Mouse (Mus musculus) lung, embryonic 16.5 days (tissue): Measurements from ENCODE around the gene Kif18b. TPM values are rescaled to one million over a fixed set of nuclear protein-coding genes. Genes with fewer than 3 reads are reported as not detected.

Experiments
- ATAC-seq: fragments of 200-750 bp; cut with Nextera tagmentation; 2 replicates; pipeline ENCODE4 v1.8.0; 2017; ENCODE audit warnings: low read depth, mild to moderate bottlenecking, moderate library complexity
- H3K27ac ChIP-seq: fragments of 300-500 bp; sonication (generic); 2 replicates; pipeline ENCODE4 v1.5.1; 2014; ENCODE audit warnings: mild to moderate bottlenecking, control low read depth, low read length
- H3K27me3 ChIP-seq: fragments of 300-500 bp; sonication (generic); 2 replicates; pipeline ENCODE4 v1.6.1; 2014; ENCODE audit warnings: low read depth, low read length, mixed read lengths; ENCODE audit not compliant: control insufficient read depth, insufficient read depth
- H3K36me3 ChIP-seq: fragments of 300-500 bp; sonication (generic); 2 replicates; pipeline ENCODE4 v1.6.1; 2014; ENCODE audit warnings: low read length; ENCODE audit not compliant: control insufficient read depth, insufficient read depth
- H3K4me1 ChIP-seq: fragments of 300-500 bp; sonication (generic); replicated peaks from 2 replicates; pipeline ENCODE4 v1.6.1; 2014; ENCODE audit warnings: low read length, mixed read lengths; ENCODE audit not compliant: control insufficient read depth, insufficient read depth
- H3K4me2 ChIP-seq: fragments of 300-500 bp; sonication (generic); 2 replicates; pipeline ENCODE4 v1.6.1; 2014; ENCODE audit warnings: low read depth, low read length, control low read depth
- H3K4me3 ChIP-seq: fragments of 300-500 bp; sonication (generic); 2 replicates; pipeline ENCODE4 v1.5.1; 2014; ENCODE audit warnings: mild to moderate bottlenecking, low read length, control low read depth
- H3K9ac ChIP-seq: fragments of 300-500 bp; sonication (generic); 2 replicates; pipeline ENCODE4 v1.6.1; 2014; ENCODE audit warnings: low read length, control low read depth
- H3K9me3 ChIP-seq: fragments of 300-500 bp; sonication (generic); 2 replicates; pipeline ENCODE4 v1.6.1; 2016; ENCODE audit warnings: low read length; ENCODE audit not compliant: control insufficient read depth
- WGBS: fragments of 180-500 bp; shearing (Covaris S2); extraction: QIAGEN DNeasy Blood & Tissue Kit; methylation state at CpG from one replicate; pipeline ENCODE4 v1.1.7; 2014; 5-methylcytosine and 5-hydroxymethylcytosine counted together
- polyA plus RNA-seq: library from polyadenylated mRNA; unstranded; fragments of >200 nt; fragmentation: Nextera tagmentation; extraction: Ambion mirVana; gene quantifications from 2 replicates; pipeline ENCODE4 v1.2.1, GENCODE M21; 2015

The Kif18b gene
- polyA plus RNA-seq, 1 experiment from 2014 or later: 13.7 TPM

DNA sequence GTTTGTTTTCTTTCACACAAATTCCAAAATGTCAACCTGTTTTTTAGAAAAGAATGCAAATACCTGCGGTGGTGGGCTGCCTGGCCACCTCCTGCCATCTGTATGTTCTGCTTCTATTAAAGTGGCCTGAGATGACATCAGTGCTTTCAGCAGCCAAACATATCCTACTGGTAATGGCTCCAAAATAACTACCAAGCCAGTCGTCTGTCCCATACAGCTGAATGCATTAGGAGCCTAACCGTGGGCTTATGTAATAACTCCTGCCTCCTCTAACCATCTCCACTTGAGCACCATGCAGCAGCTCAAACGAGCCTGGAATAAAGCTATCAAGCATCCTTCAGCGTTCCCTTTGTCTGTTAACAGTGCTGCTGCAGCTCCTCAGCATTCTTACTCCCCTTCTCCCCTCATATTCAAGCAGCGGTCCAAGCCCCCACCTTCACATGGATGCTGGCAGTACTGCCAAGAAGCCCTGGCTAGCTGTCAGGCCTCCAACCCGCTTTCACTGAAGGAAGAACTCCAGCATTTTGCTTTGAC lies 50.1 kb downstream of the Kif18b start:
- Histone ChIP-seq H3K9me3 (no peaks in the 10 kb centered on the region), H3K4me1 (peaks cover 7% of the 10 kb centered on the region), H3K27ac (no peak overlapping the region), H3K4me3 (no peak overlapping the region), H3K9ac (no peak overlapping the region), H3K4me2 (no peak overlapping the region), H3K27me3 (no peaks in the 10 kb centered on the region), H3K36me3 (peaks cover 26% of the 10 kb centered on the region)
- ATAC-seq: no peak
- 86% methylated on average over 7 of the region's 7 CpGs for WGBS

DNA sequence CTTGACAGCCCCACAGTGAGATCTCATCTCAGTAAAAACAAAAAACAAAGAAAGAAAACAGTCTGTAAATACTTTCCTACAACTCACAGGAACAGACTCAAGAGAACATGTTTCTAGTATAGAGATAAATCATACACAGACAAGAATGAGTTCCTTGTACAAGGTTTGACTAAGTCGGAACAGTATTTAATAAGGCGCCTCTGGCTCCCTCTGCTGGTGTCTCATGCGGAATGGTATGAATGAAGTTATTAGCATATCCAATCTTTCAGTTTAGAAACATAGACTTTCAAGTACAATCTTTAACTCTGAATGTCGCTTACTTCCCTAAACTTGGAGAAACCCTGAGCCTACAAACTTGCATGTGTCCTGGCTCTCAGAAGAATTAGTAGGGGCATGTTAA lies 60.7 kb downstream of the Kif18b start:
- Histone ChIP-seq H3K27ac (no peak overlapping the region), H3K4me1 (no peaks in the 10 kb centered on the region), H3K4me3 (no peak overlapping the region), H3K27me3 (no peaks in the 10 kb centered on the region), H3K9me3 (no peaks in the 10 kb centered on the region), H3K9ac (no peak overlapping the region), H3K36me3 (peaks cover 38% of the 10 kb centered on the region), H3K4me2 (no peak overlapping the region)
- WGBS: 25% methylated on average over 4 of the region's 4 CpGs
- ATAC-seq: no peak

DNA sequence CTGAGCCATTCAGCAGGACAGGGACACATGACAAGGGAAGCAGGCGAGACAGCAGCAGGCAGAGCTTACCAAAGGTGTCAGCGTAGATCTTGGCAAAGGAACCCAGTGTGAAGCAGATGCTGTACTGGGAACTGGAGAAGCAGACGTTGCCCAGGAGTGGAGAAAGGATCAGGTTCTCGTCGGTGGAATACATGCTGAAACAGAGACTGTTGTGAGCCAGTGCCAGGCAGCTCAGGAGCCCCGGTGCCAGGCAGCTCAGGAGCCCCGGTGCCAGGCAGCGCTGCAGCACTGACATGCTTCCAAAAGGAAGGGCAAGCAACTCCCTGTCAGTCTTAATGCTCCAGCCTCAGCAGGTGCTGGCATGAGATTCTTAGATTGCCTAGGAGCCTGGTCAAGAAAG lies 65.0 kb downstream of the Kif18b start:
- Histone ChIP-seq H3K9ac (no peak overlapping the region), H3K4me3 (no peak overlapping the region), H3K36me3 (peaks cover 38% of the 10 kb centered on the region), H3K27ac (no peak overlapping the region), H3K4me2 (no peak overlapping the region), H3K9me3 (no peaks in the 10 kb centered on the region), H3K4me1 (no peaks in the 10 kb centered on the region), H3K27me3 (no peaks in the 10 kb centered on the region)
- 90% methylated on average over 8 of the region's 8 CpGs for WGBS
- no peak for ATAC-seq

DNA sequence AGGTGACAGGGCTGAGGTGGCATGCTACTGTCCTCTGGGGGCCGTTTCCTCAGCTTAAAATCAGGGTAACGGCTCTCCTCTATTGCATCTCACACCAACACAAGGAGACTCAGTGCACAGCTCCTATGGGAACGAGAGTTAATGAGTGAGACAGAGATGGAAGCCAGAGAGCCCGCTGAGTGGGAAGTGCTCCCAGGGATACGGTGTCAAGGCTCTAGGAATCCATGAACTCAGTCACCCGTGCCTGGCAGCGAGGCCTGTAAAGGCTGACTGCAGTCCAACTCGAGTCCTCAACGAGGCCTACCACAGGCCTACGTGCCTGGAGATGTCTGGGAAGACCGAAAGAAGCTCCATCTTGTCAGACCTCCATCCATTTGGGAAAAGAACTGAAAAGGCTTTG lies 66.0 kb downstream of the Kif18b start:
- H3K27me3 ChIP-seq: no peaks in the 10 kb centered on the region
- no peaks in the 10 kb centered on the region for H3K9me3 ChIP-seq
- no peak for ATAC-seq
- no peak overlapping the region for H3K4me3 ChIP-seq
- H3K27ac ChIP-seq: no peak overlapping the region
- H3K9ac ChIP-seq: no peak overlapping the region
- no peak overlapping the region for H3K4me2 ChIP-seq
- H3K4me1 ChIP-seq: no peaks in the 10 kb centered on the region
- 92% methylated on average over 11 of the region's 11 CpGs for WGBS
- H3K36me3 ChIP-seq: peaks cover 45% of the 10 kb centered on the region

DNA sequence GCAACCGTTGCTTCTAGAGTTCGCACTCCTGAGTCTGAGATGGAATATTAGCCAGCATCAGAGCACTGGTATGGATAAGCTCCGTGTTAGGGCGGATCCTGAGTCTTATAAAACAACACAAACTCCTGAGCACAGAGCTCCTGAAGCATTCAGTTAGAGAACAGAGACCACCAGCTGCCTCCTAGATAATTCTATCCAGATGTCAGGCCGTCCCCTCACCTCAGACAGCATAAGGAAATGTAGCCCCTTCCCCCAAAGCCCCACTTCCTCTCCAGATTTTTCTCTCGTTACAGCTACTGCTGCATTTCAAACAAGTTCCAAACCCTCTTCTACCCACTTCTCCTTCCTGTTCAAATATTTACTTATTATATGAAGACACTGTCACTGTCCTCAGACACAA lies 69.0 kb downstream of the Kif18b start:
- Histone ChIP-seq H3K27me3 (no peaks in the 10 kb centered on the region), H3K36me3 (peaks cover 41% of the 10 kb centered on the region), H3K9ac (no peak overlapping the region), H3K27ac (no peak overlapping the region), H3K4me3 (no peak overlapping the region), H3K9me3 (no peaks in the 10 kb centered on the region), H3K4me2 (no peak overlapping the region), H3K4me1 (no peaks in the 10 kb centered on the region)
- no peak for ATAC-seq
- WGBS: 70% methylated on average over 6 of the region's 6 CpGs

Other genes starting within 250 kb of the Kif18b start
- gene Ccdc43, start 227.3 kb downstream of the Kif18b start, polyA plus RNA-seq: 45.9 and 47.5 TPM in 2 replicates
- gene Adam11, start 163.7 kb downstream of the Kif18b start, polyA plus RNA-seq: 5.0 and 5.1 TPM in 2 replicates
- 60.8 and 65.7 TPM in 2 replicates for gene Gjc1, start 105.4 kb downstream of the Kif18b start, polyA plus RNA-seq
- 51.5 and 56.7 TPM in 2 replicates for gene Higd1b, start 89.3 kb downstream of the Kif18b start, polyA plus RNA-seq
- 174 and 183 TPM in 2 replicates for gene Eftud2, start 44.1 kb downstream of the Kif18b start, polyA plus RNA-seq
- 3.9 and 5.4 TPM in 2 replicates for gene Ccdc103, start 43.9 kb downstream of the Kif18b start, polyA plus RNA-seq
- 0.09 TPM in 1 of 2 replicates, not detected in the other for gene Fam187a, start 40.0 kb downstream of the Kif18b start, polyA plus RNA-seq
- gene Gfap, start 24.2 kb downstream of the Kif18b start, polyA plus RNA-seq: 0.18 and 0.63 TPM in 2 replicates
- 0.24 and 0.60 TPM in 2 replicates for gene C1ql1, start 21.6 kb upstream of the Kif18b start, polyA plus RNA-seq
- 63.4 and 64.7 TPM in 2 replicates for gene Nmt1, start 103.1 kb upstream of the Kif18b start, polyA plus RNA-seq
- 140 and 161 TPM in 2 replicates for gene Dcakd, start 103.2 kb upstream of the Kif18b start, polyA plus RNA-seq
- 3.1 and 3.3 TPM in 2 replicates for gene Plcd3, start 176.5 kb upstream of the Kif18b start, polyA plus RNA-seq
- gene Acbd4, start 176.6 kb upstream of the Kif18b start, polyA plus RNA-seq: 22.8 and 28.7 TPM in 2 replicates
- gene Hexim1, start 191.1 kb upstream of the Kif18b start, polyA plus RNA-seq: 4.6 and 5.2 TPM in 2 replicates
- gene Hexim2, start 207.3 kb upstream of the Kif18b start, polyA plus RNA-seq: 8.7 and 10.1 TPM in 2 replicates
- gene Fmnl1, start 246.0 kb upstream of the Kif18b start, polyA plus RNA-seq: 2.9 and 3.0 TPM in 2 replicates